Mouse (Mus musculus) cerebellum, adult (tissue): ENCODE data around the gene Sag.

ENCODE experiments used
- ATAC-seq: cut with Nextera tagmentation; 2 replicates; pipeline ENCODE4 v1.9.2; 2017; ENCODE audit warnings: mild to moderate bottlenecking, moderate library complexity, mixed read lengths; ENCODE audit not compliant: insufficient number of reproducible peaks, low FRiP score, low TSS enrichment

Sag gene

DNA sequence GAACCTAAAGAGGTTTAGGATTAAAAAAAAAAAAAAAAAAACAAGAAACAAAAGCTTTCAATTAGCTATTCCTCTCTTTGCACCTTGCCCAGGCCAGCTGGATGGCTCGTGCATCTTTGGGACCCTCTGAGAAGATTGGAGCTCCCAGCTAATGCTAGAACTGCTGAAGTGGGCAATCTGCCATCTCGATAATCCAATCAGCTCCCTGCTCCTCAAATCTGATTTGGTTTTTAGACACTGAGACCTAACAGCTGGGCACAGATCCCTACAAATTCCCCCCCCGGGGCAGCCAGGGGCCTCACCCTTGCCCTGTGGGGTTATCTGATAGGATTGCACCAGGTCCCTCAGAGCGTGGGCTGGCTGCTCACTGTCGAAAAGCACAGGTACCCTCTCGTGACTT, at the start of gene Sag:
Gene Sag, plus strand, starts transcription at position 105 of the 400 bp plus-strand sequence.
- no peak for ATAC-seq

DNA sequence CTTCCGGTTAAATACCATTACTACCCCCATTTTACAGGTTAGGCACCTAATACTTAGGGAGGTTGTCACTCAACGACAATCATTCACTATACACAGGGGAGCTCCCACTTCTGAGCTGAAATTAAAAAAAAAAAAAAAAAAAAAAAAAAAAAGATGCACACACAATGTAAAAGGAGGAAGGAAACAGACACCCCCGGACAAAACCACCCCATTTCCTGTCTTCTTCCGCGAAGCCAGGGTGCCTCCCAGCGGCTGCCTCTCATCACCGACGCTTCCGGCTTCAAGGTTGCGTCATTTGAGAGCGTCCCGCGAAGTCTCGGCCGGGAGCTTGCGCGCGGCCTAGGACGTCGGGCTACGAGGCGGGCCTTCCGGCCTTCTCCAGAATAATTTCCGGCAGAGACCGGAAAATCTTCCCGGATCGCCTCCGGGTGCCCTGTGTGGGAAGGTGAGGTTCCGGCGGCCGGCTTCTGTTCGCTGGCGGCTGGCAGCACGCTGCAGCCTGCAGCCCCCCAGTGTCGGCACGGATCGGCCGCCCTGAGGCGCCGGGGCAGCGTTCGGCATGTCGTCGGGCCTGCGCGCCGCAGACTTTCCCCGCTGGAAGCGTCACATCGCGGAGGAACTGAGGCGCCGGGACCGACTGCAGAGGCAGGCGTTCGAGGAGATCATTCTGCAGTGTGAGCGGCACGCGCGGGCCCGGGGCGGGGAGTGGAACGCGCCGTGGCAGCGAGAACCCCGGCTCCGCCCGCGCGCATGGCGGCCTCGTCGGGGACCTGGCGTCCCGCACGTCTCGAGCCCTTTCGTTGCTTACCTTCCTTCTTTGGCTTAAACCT, 47.6 kb upstream of the Sag start, which contains the start of gene Atg16l1:
Gene Atg16l1, plus strand, starts transcription at position 230 of the 830 bp plus-strand sequence.
- peak; percentile 99 for ATAC-seq

DNA sequence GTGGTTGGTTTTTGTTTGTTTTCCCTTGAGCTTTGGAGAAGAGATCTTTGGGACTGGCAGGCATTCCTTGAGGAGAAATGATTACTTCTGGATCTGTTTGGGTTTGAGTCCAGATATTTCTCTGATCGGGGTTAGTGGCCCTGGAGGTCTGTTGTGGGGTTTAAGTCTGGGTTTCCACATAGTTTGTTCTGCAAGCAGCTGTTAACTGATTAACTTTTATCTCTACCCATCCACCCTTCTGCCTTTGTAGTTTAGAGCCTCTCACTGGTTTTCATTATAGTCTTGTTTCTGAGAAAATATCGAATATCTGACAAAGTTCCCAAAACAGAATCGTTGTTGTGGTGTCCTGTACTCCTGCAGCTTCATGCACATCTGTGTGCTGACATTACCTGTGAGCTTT, 39.7 kb upstream of the Sag start:
- no peak for ATAC-seq

DNA sequence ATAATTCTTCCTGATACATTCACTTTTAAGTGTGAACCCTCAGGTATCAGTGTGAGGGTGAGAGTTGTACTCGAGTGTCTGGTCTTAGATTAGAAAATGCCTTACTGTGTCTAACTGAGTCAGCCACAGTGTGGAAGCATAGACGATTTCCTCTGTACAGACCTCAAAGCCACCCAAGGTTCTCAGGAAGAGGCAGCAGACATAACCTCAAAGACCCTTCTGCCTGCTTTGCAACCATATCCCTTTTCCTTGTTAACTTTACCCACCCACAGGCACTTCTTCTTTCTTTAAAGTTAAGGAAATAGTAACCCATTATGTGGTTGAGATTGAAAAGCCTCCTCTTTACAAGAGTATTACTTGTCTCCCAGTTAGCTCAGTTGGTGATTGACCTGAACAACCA, 37.7 kb upstream of the Sag start:
- no peak for ATAC-seq

- no peak for ATAC-seq
Measured at GRCm38 (mm10) chr1:87766233-87766632, 37.2 kb upstream of the Sag start.

DNA sequence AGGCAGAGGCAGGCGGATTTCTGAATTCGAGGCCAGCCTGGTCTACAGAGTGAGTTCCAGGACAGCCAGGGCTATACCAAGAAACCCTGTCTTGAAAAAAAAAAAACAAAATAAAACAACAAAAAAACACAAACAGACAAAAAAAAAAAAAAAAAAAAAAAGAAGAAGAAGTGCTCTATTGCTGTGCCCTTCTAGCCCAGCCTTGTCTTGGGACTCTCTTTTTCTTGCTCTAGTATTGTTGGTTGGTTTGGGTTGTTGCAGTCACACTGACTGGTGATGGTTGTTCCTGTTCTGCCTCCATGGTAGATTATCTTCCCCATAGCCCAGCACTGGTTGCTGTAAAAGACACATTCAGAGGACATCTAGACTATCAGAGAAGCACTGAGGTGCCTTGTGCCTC, 34.2 kb upstream of the Sag start:
- no peak for ATAC-seq

DNA sequence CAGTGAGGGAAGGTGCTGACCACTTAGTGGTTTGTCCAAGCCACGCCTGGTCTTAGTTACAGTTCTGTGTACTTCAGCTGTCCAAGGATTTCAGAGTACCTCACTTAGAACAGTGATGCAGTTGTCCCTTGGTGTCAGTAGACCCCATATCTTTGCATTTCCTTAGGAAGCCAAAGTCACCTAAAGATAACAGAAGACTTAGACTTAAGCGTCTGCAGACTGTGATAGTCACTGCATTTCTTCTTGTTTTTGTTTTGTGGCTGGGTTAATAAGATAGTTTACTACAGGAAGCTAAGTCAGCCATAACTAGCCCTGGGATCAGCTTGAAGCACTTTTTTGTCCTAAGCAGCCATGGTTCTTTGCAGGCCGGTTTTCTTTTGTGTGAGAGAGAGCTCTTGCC, 33.0 kb upstream of the Sag start:
- ATAC-seq: no peak

DNA sequence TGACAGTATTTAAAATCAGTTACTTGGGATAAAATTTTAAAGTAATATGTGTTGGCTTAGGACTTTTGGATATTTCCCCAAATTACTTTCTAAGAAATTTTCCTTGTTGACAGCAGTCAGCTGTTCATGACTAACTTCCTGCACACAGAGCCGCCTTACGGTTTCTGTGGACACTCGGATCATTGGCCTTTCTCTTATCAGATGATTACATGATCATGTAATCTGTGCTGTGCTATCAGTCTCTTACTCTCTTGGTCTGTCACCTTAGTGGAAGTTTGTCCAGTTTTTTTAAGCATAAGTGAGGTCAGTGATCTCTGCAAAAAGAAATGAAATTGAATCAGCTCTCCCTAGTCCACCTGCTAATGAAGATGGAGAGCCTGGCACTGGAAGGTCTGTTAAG, 31.8 kb upstream of the Sag start:
- ATAC-seq: no peak

GRCm38 (mm10) chr1:87773336-87773735, 30.1 kb upstream of the Sag start:
- no peak for ATAC-seq

- no peak for ATAC-seq
Measured at GRCm38 (mm10) chr1:87774845-87775244, 28.6 kb upstream of the Sag start.

GRCm38 (mm10) chr1:87779204-87779785, 24.2 kb upstream of the Sag start:
- no peak for ATAC-seq

DNA sequence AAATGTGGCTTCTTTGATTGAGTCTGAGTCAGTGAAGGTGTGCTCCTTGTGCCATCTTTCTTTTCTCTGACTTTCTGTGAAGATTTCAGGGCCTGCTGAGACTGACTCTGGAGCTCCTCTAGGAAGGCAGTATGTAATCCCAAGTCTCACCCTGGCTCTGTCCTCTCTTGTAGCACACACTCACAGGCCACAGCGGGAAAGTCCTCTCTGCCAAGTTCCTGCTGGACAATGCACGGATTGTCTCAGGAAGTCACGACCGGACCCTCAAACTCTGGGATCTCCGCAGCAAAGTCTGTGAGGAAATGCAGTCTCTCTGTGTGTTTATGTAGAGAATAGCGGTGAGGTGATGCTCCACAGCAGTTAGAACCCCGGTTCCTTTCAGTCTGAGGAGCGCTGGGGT, 17.8 kb upstream of the Sag start:
- ATAC-seq: no peak

- ATAC-seq: no peak
Measured at GRCm38 (mm10) chr1:87786251-87786650, 17.2 kb upstream of the Sag start.

- no peak for ATAC-seq
Measured at GRCm38 (mm10) chr1:87789665-87790064, 13.8 kb upstream of the Sag start.

DNA sequence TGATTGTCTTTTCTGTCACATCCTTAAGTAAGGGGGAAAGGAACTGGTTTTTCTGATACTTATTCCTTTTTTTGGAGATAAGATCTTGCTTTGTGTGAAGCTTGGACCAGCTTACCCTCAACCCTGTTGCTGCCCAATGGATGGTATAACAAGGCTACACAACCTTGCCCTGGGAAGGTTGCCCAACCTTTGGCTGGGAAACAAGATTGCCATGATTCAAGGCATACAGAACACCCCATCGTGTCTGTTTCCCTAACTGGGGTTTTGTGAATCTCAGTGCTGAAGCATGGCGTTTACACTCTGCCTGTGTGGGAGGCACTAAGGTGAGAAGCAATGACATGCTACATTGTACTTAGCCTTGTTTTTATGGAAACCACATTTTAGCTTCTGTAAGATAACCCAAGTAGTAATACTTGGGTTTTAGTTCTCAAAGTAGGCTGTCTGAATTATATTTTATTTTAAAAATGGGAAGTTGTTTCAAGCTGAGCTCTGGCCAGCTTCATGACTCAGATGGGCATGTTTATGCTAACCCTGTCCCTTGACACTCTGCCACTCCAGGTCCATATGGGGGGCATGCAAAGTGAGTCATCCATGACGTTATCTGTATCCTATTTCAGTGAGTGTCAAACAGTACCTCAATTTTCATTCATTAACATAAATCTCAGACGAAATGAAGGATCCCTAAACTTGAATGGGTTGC, 10.9 kb upstream of the Sag start:
- no peak for ATAC-seq

GRCm38 (mm10) chr1:87793138-87793449, 10.4 kb upstream of the Sag start:
- ATAC-seq: no peak

DNA sequence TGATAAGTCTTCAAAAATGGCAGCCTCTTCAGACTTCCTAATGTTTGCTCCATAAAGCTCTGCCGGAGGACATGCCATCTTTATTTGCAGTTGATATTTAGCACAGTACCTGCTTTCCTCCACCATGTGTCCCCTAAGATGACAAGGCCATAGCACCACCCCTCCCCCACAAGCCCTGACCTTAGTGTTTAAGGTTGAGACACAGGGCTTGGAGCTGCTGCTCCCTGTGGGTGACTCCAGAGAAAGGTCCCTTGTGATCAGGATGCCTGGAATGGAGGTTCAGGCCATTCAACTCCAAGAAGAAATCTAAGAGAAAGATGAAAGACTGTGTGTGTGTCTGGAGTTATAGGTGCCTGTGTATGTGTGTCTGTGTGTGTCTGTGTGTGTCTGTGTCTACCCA, 5.8 kb upstream of the Sag start:
- no peak for ATAC-seq

DNA sequence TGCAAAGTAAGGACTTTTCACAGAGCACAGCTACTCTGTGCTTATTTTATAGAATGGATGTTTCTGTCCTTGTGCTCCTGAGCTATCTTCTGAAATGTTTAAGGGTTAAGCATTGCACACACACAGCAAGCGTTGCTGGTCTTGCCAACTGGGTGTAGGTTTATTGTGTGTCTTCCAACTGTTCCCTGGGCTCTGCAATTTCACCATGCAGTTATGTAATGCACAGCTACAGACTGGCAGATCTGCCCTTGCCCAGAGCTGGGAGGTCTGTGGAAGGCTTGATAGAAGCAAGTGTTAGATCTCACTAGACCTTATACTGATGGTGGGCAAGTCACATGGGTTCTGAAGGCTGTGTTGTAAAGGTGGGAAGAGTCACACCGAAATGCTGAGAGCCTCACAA, 5.2 kb upstream of the Sag start:
- ATAC-seq: peak; percentile 40; the same call in 1 of the 2 replicates

DNA sequence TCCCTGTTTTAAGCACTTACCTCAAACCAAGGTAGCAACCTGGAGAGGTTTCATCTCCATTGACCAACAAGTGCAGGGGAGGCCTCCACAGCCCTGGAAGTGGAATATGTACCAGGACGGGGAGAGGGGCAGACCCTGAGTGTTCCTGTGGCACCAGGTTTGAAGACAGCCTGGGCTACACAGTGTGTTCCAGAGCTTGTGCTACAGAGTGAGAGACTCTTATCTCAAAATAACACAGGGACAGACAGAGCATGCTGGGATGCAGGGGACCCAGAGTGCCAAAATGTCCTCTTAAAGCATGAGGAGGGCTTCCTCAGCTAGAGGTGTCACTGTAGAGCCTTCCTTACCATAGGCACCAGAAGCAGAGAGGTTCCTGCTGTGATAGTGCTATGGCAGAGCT, 4.3 kb downstream of the Sag start:
- ATAC-seq: no peak

- ATAC-seq: no peak
Measured at GRCm38 (mm10) chr1:87811391-87811790, 7.9 kb downstream of the Sag start.

DNA sequence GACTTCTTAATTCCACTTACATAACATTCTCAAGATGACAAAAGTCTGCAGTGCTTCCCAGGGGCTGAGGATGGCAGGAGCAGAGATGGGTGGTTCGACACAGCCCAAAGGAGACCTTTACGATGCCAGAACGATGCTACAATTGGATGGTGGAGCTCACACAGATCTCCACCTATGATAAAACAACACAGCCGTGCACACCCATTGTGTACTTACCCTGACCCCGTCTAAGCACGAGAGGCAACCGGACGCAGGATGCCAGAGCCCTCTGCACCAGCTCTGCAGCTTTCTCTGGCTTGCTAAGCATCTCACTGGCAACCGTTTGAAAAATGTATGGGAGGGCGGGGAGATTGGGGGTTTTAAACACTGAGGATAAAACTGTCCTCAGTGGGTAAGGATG, 8.6 kb downstream of the Sag start:
- no peak for ATAC-seq

GRCm38 (mm10) chr1:87813155-87813554, 9.7 kb downstream of the Sag start:
- no peak for ATAC-seq
